Mouse (Mus musculus) ES-Bruce4 (cell line): ENCODE results near the gene E330009J07Rik. TPM values are rescaled to one million over a fixed set of nuclear protein-coding genes. Genes with fewer than 3 reads are reported as not detected.
A peak's percentile ranks its signal among the peaks of the same experiment; 100 is the strongest.

ENCODE experiments used
- H3K27ac ChIP-seq: 2 replicates; pipeline ENCODE4 v1.5.1; 2012; ENCODE audit warnings: low read length, inconsistent platforms; ENCODE audit not compliant: insufficient read depth
- H3K27me3 ChIP-seq: 2 replicates; pipeline ENCODE4 v1.6.1; 2012; ENCODE audit warnings: mild to moderate bottlenecking, low read length, inconsistent platforms; ENCODE audit not compliant: control insufficient read depth, poor library complexity, insufficient read depth, severe bottlenecking
- H3K36me3 ChIP-seq: 2 replicates; pipeline ENCODE4 v1.6.1; 2012; ENCODE audit warnings: inconsistent platforms, mild to moderate bottlenecking, low read length, moderate library complexity; ENCODE audit not compliant: control insufficient read depth, poor library complexity, insufficient read depth, severe bottlenecking
- H3K4me1 ChIP-seq: one replicate; pipeline ENCODE4 v1.8.1; 2011; ENCODE audit warnings: low read length; ENCODE audit not compliant: control insufficient read depth, insufficient read depth
- H3K4me3 ChIP-seq: 2 replicates; pipeline ENCODE4 v1.5.1; 2011; ENCODE audit warnings: low read depth, mild to moderate bottlenecking, low read length
- H3K9ac ChIP-seq: 2 replicates; pipeline ENCODE4 v1.6.1; 2012; ENCODE audit warnings: low read depth, mild to moderate bottlenecking, inconsistent platforms; ENCODE audit not compliant: poor library complexity, severe bottlenecking
- H3K9me3 ChIP-seq: replicated peaks from 2 replicates; pipeline ENCODE4 v1.6.1; 2012; ENCODE audit warnings: mild to moderate bottlenecking, low read length, inconsistent platforms; ENCODE audit not compliant: control insufficient read depth, poor library complexity, insufficient read depth, severe bottlenecking
- CTCF ChIP-seq: IDR thresholded peaks from one replicate; pipeline ENCODE4 v1.8.1; 2011; ENCODE audit warnings: low read depth, low read length
- EP300 ChIP-seq: IDR thresholded peaks from 2 replicates; pipeline ENCODE4 v1.6.1; 2011; ENCODE audit warnings: low read depth, low read length; ENCODE audit not compliant: insufficient read depth
- POLR2A ChIP-seq: IDR thresholded peaks from one replicate; pipeline ENCODE4 v1.8.1; 2011; ENCODE audit warnings: low read length; ENCODE audit not compliant: insufficient read depth
- polyA plus RNA-seq: library from polyadenylated mRNA; stranded (reverse); fragments of >200 nt; gene quantifications from 2 replicates; pipeline ENCODE4 v1.2.4, GENCODE M21; 2011; ENCODE audit warnings: low read depth; ENCODE audit not compliant: missing spikeins, insufficient read depth, insufficient read length

E330009J07Rik gene
- polyA plus RNA-seq, 1 experiment, result 6.4 TPM

DNA sequence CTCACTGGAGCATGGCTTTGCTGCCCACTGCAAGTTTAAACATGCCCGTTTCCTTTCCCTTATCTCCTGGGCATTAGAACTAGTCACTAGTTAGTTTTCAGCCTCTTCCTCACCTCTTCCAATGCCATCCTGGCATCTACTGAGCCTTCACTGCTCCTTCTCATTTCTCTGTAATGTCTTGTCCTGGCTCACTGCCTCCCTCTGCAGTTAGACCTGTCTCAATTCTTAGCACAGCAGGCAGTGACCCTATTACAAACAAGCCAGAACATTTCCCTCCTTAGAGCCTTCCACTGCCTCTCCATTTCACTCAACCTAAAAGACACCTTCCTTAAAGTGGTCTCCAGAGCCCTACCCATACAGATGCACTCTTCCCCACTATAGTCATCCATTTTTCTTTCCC lies 45.0 kb downstream of the E330009J07Rik start:
- H3K9ac ChIP-seq, result no peak overlapping the region
- H3K4me1 ChIP-seq, result no peaks in the 10 kb centered on the region
- H3K9me3 ChIP-seq, result peaks cover 13% of the 10 kb centered on the region
- TF ChIP-seq POLR2A (no peak), CTCF (no peak), EP300 (no peak)
- no peaks in the 10 kb centered on the region for H3K27me3 ChIP-seq
- no peak overlapping the region for H3K27ac ChIP-seq
- H3K36me3 ChIP-seq, result peaks cover 14% of the 10 kb centered on the region
- H3K4me3 ChIP-seq, result no peak overlapping the region

DNA sequence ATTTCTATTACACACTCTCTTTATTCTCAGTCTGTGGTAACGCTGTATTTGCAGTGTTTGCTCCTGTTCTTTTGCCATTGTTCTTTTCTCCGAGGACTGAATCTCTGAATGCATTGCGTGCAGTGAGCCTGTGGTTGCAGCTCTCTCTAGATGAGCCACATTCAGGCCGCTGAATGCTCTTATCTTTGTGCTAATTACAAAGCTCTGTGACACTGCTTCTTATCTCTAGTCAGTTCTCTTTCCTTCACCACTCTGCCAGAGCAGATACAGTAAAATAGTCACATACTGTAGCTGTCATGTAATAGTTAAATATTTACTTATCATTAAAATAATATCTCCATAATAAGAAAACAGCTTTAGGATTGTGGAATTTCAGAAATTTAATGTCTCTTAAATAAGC lies 47.3 kb downstream of the E330009J07Rik start:
- H3K9ac ChIP-seq, result no peak overlapping the region
- peaks cover 10% of the 10 kb centered on the region for H3K36me3 ChIP-seq
- peaks cover 13% of the 10 kb centered on the region for H3K9me3 ChIP-seq
- no peak overlapping the region for H3K4me3 ChIP-seq
- no peak overlapping the region for H3K27ac ChIP-seq
- no peaks in the 10 kb centered on the region for H3K27me3 ChIP-seq
- H3K4me1 ChIP-seq, result no peaks in the 10 kb centered on the region
- TF ChIP-seq EP300 (no peak), POLR2A (no peak)

DNA sequence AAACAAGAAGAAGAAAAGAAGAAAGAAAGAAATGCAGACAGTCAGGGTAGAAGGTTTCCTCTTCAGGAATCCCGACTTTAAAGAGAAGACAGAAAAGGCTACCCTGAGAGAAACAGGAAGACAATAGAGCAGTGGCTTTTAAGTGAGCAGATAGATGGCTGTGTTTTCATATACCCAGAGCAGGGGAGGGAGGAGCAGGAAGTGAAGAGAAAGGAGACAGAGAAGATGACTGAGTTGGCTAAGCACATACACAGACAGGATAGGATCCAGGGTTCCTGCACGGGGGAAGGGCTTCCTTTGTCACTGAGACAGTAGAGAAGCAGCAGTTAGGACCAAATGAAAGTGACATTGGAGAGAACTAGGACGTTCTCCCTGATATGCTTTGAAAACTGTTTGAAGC lies 50.3 kb downstream of the E330009J07Rik start:
- no peak overlapping the region for H3K4me3 ChIP-seq
- H3K9me3 ChIP-seq, result no peaks in the 10 kb centered on the region; the same call in 1 of the 2 replicates
- H3K27me3 ChIP-seq, result no peaks in the 10 kb centered on the region
- H3K27ac ChIP-seq, result no peak overlapping the region
- peaks cover 8% of the 10 kb centered on the region for H3K36me3 ChIP-seq
- no peak for TF ChIP-seq POLR2A
- no peak for TF ChIP-seq EP300
- TF ChIP-seq CTCF, result no peak
- no peak overlapping the region for H3K9ac ChIP-seq
- no peaks in the 10 kb centered on the region for H3K4me1 ChIP-seq

DNA sequence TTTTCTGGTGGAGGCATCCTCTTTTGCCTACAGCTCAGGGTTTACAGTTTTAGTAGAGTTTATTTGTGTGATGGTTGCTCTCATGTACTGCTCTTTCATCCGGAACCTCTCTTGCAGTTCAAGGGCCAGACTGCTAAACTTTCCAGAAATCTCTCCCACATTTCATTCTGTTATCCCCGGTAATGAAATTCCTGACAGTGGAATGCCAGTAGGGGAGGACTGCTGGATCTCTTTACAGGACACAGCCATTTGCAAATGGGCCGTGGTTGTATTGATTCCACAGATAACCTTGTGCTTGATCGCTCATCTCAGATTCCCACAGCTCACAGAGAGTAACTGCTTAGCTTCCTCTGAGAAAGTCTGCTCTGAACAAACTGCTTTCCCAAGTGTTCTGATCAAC lies 54.0 kb downstream of the E330009J07Rik start:
- no peak overlapping the region for H3K4me3 ChIP-seq
- H3K4me1 ChIP-seq, result no peaks in the 10 kb centered on the region
- H3K27me3 ChIP-seq, result no peaks in the 10 kb centered on the region
- peaks cover 2% of the 10 kb centered on the region; the same call in 1 of the 2 replicates for H3K36me3 ChIP-seq
- H3K9ac ChIP-seq, result no peak overlapping the region
- no peaks in the 10 kb centered on the region for H3K9me3 ChIP-seq
- TF ChIP-seq POLR2A, result no peak
- TF ChIP-seq CTCF, result no peak
- no peak for TF ChIP-seq EP300
- H3K27ac ChIP-seq, result no peak overlapping the region

DNA sequence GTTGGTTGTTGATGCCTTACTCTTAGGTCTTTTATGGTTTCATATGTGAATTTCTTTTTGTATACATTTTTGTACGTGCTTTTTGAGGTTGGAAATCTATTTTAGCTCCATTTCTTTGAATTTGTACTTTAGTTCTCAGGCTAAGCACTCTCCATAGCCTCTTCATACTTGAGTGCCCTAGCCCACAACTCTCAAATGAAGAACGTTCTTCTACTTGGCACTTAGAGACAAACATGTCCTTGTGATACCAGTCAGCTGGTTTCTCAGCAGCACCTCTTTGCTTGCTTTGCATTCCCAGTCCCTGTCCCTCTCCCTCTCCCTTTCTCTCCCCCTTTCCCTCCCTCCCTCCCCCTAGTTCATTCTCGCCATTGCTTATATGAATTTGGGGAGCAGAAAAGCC lies 55.8 kb downstream of the E330009J07Rik start:
- no peak for TF ChIP-seq POLR2A
- no peak for TF ChIP-seq CTCF
- no peak for TF ChIP-seq EP300

DNA sequence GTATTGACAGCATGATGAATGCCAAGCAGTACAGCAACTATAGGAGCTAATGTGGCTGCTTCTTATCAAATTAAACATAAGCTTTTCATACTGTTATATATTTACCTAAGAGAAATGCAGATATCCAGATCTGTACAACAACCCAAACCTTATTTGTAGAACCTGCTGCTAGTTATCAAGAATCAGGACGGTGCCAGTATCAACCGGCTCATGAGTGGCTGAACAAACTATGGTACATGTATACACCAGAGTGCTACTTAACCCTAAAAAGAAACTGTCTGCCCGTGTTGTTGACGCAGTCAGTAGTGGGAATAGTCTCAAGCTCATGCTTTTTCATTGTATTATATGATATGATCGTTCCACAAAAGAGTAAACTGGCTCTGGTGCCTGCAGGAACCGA lies 64.9 kb downstream of the E330009J07Rik start:
- Histone ChIP-seq H3K9ac (no peak overlapping the region), H3K4me1 (no peaks in the 10 kb centered on the region), H3K36me3 (peaks cover 6% of the 10 kb centered on the region), H3K27ac (no peak overlapping the region), H3K4me3 (no peak overlapping the region), H3K27me3 (no peaks in the 10 kb centered on the region), H3K9me3 (no peaks in the 10 kb centered on the region)
- TF ChIP-seq EP300, result no peak
- TF ChIP-seq POLR2A, result no peak
- TF ChIP-seq CTCF, result no peak

More for the DNA sequence above, 55.8 kb downstream of the E330009J07Rik start:
- Histone ChIP-seq H3K9ac (no peak overlapping the region), H3K4me3 (no peak overlapping the region), H3K4me1 (no peaks in the 10 kb centered on the region), H3K9me3 (no peaks in the 10 kb centered on the region), H3K27ac (no peak overlapping the region), H3K36me3 (no peaks in the 10 kb centered on the region), H3K27me3 (no peaks in the 10 kb centered on the region)

DNA sequence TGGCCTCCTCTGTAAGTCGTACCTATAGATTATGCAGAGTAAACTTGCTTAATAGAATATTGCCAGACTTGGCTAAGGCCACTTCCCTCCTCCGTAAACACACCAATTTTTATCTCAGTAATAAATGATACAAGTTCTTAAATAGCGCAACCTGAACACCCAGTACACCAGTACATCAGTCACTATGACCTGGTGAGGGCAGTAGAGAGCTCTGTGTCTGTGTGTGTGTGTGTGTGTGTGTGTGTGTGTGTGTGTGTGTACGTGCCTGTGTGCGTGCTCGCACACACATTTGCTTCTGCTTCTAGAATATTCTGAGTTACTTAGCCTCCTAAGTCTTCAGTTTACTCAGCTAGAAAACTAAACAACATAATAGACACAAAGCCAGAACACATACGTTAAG lies 82.6 kb downstream of the E330009J07Rik start:
- H3K9ac ChIP-seq, result no peak overlapping the region

More for the DNA sequence above, 82.6 kb downstream of the E330009J07Rik start:
- TF ChIP-seq EP300 (no peak), CTCF (peak; percentile 38)
- H3K27ac ChIP-seq, result no peak overlapping the region
- H3K4me1 ChIP-seq, result peaks cover 6% of the 10 kb centered on the region
- H3K9me3 ChIP-seq, result no peaks in the 10 kb centered on the region
- no peaks in the 10 kb centered on the region for H3K27me3 ChIP-seq
- H3K4me3 ChIP-seq, result no peak overlapping the region
- H3K36me3 ChIP-seq, result peaks cover 2% of the 10 kb centered on the region

Other genes with a start within 250 kb of the E330009J07Rik start
- gene Agk, start 111.0 kb downstream of the E330009J07Rik start, polyA plus RNA-seq, result 34.7 and 37.4 TPM in 2 replicates
- not detected in 2 replicates for gene Wee2, start 3.0 kb upstream of the E330009J07Rik start, polyA plus RNA-seq
- gene Ssbp1, start 35.2 kb upstream of the E330009J07Rik start, polyA plus RNA-seq, result 130 and 143 TPM in 2 replicates
- 0.94 TPM in 1 of 2 replicates, not detected in the other for gene Tas2r137, start 55.1 kb upstream of the E330009J07Rik start, polyA plus RNA-seq
- 0.60 and 0.67 TPM in 2 replicates for gene Tas2r108, start 57.4 kb upstream of the E330009J07Rik start, polyA plus RNA-seq
- gene Prss37, start 83.4 kb upstream of the E330009J07Rik start, polyA plus RNA-seq, result not detected in 2 replicates
- gene Olfr461, start 118.9 kb upstream of the E330009J07Rik start, polyA plus RNA-seq, result not detected in 2 replicates
- gene Olfr460, start 133.4 kb upstream of the E330009J07Rik start, polyA plus RNA-seq, result 0.20 TPM in 1 of 2 replicates, not detected in the other
- not detected in 2 replicates for gene Clec5a, start 149.7 kb upstream of the E330009J07Rik start, polyA plus RNA-seq
- not detected in 2 replicates for gene Tas2r138, start 177.2 kb upstream of the E330009J07Rik start, polyA plus RNA-seq
- gene Mgam, start 192.7 kb upstream of the E330009J07Rik start, polyA plus RNA-seq, result 0.09 TPM in 1 of 2 replicates, not detected in the other